Mouse (Mus musculus) heart, embryonic 14.5 days (tissue): ENCODE results near the gene Cpsf3. TPM values are rescaled to one million over a fixed set of nuclear protein-coding genes. Genes with fewer than 3 reads are reported as not detected.

ENCODE experiments used
- ATAC-seq: fragments of 200-750 bp; cut with Nextera tagmentation; 2 replicates; pipeline ENCODE4 v1.8.0; 2017; ENCODE audit warnings: low read depth, moderate TSS enrichment; ENCODE audit not compliant: insufficient number of reproducible peaks, insufficient read depth, low FRiP score
- H3K27ac ChIP-seq, 2 experiments: fragments of 200-500 bp in 1 of 2; fragments of 300-500 bp in 1 of 2; sonication (generic) in 1 of 2; replicated peaks in 1 of 2; 2 replicates each; pipeline ENCODE4 v1.5.1; 2012 to 2014; ENCODE audit warnings: low read depth in 2 of 2, low read length in 2 of 2, control low read depth in 1 of 2, mild to moderate bottlenecking in 1 of 2, mixed read lengths in 1 of 2; ENCODE audit not compliant: control insufficient read depth in 1 of 2, insufficient read depth in 1 of 2
- H3K27me3 ChIP-seq: fragments of 300-500 bp; sonication (generic); 2 replicates; pipeline ENCODE4 v1.6.1; 2014; ENCODE audit warnings: mild to moderate bottlenecking, low read length, control low read depth; ENCODE audit not compliant: control insufficient read depth, insufficient read depth
- H3K36me3 ChIP-seq: fragments of 300-500 bp; sonication (generic); 2 replicates; pipeline ENCODE4 v1.6.1; 2014; ENCODE audit warnings: mild to moderate bottlenecking, control low read depth, low read length, mixed read lengths; ENCODE audit not compliant: control insufficient read depth, insufficient read depth
- H3K4me1 ChIP-seq, 2 experiments: fragments of 200-500 bp in 1 of 2; fragments of 300-500 bp in 1 of 2; sonication (generic) in 1 of 2; 2 replicates each; pipeline ENCODE4 v1.6.1; 2012 to 2014; ENCODE audit warnings: low read length in 2 of 2, control low read depth in 1 of 2, mixed read lengths in 1 of 2; ENCODE audit not compliant: control insufficient read depth in 2 of 2, insufficient read depth in 2 of 2
- H3K4me2 ChIP-seq: fragments of 300-500 bp; sonication (generic); 2 replicates; pipeline ENCODE4 v1.6.1; 2014; ENCODE audit warnings: mild to moderate bottlenecking, low read length
- H3K4me3 ChIP-seq, 2 experiments: fragments of 200-500 bp in 1 of 2; fragments of 300-500 bp in 1 of 2; sonication (generic) in 1 of 2; 2 replicates each; pipeline ENCODE4 v1.5.1; 2012 to 2014; ENCODE audit warnings: low read length in 2 of 2, mild to moderate bottlenecking in 2 of 2, control low read depth in 1 of 2, low read depth in 1 of 2, moderate library complexity in 1 of 2; ENCODE audit not compliant: control insufficient read depth in 1 of 2, insufficient read depth in 1 of 2
- H3K9ac ChIP-seq: fragments of 300-500 bp; sonication (generic); 2 replicates; pipeline ENCODE4 v1.6.1; 2014; ENCODE audit warnings: mild to moderate bottlenecking, low read length
- H3K9me3 ChIP-seq: fragments of 300-500 bp; sonication (generic); 2 replicates; pipeline ENCODE4 v1.6.1; 2016; ENCODE audit warnings: low read length, control low read depth; ENCODE audit not compliant: control insufficient read depth
- WGBS: fragments of 180-500 bp; shearing (Covaris S2); extraction: QIAGEN DNeasy Blood & Tissue Kit; methylation state at CpG from one replicate; pipeline ENCODE4 v1.1.7; 2014; 5-methylcytosine and 5-hydroxymethylcytosine counted together
- polyA plus RNA-seq: library from polyadenylated mRNA; unstranded; fragments of >200 nt; fragmentation: Nextera tagmentation; extraction: Ambion mirVana; gene quantifications from 2 replicates; pipeline ENCODE4 v1.2.1, GENCODE M21; 2014

The Cpsf3 gene
- polyA plus RNA-seq, result 69.3 and 70.5 TPM in 2 replicates

DNA sequence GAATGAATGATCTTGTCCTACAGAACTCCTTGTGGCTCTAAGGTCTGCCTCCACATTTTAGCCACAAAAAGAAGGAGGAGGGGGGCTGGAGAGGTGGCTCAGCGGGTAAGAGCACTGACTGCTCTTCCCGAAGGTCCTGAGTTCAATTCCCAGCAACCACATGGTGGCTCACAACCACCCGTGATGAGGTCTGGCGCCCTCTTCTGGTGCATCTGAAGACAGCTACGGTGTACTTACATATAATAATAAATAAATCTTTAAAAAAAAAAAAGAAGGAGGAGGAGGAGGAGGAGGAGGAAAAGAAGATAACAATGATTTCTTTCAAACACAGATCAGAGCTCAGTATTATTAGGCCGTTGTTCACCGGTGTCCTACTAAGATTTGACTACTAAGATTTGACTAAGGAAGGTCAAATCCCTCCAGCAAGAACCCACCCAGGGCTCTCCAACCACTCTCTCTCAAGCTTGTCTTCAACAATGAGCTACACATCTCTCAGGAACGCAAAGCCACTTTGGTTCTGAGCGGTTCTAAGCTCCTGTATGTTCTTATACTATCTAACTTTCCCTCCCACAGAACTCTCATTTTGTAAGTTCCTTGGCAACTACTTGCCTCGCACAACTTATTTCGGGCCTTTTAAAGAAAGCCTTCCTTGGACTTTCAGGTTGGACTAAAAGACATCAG, at the start of gene Cpsf3:
Cpsf3 (plus strand) TSS at position 631 of the 681 bp plus-strand sequence.
- peak within 1 kb of the TSS; percentile 93 for H3K4me3 ChIP-seq
- 48% methylated on average over 11 of the region's 11 CpGs for WGBS
- peaks cover 8 to 18% of the 10 kb centered on the region in 2 experiments for H3K4me1 ChIP-seq
- peak within 1 kb of the TSS; percentile 86 to 90 for H3K27ac ChIP-seq
- ATAC-seq, result no peak
- H3K36me3 ChIP-seq, result peaks cover 3% of the 10 kb centered on the region
- no peaks in the 10 kb centered on the region for H3K27me3 ChIP-seq
- H3K9ac ChIP-seq, result peak within 1 kb of the TSS; percentile 97
- H3K9me3 ChIP-seq, result no peaks in the 10 kb centered on the region
- peak within 1 kb of the TSS; percentile 94 for H3K4me2 ChIP-seq

DNA sequence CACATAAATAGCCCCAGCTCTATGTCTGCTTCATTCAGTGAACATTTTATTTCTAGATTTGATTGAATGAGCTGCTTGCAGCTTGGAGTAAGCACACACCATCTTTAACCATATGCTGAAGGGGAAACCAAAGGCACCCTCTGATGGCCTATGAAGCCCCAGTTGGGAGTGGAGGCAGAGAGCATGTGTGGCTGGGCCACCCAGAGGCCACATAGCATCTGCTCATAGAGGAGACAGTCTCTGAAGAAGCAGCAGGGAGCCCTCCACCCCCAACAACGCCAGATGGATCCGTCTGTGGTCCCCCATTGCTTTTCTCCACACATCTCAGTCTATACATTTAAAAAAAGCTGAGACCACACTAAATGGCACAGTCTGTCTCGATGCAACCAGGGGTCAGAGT, 43.2 kb upstream of the Cpsf3 start:
- H3K9ac ChIP-seq, result no peak overlapping the region
- no peaks in the 10 kb centered on the region for H3K9me3 ChIP-seq
- H3K36me3 ChIP-seq, result peaks cover 70% of the 10 kb centered on the region
- no peak overlapping the region for H3K4me3 ChIP-seq
- no peak overlapping the region for H3K4me2 ChIP-seq
- H3K27ac ChIP-seq, result no peak overlapping the region
- H3K27me3 ChIP-seq, result no peaks in the 10 kb centered on the region
- no peaks in the 10 kb centered on the region for H3K4me1 ChIP-seq
- ATAC-seq, result no peak
- 85% methylated on average over 3 of the region's 3 CpGs for WGBS

DNA sequence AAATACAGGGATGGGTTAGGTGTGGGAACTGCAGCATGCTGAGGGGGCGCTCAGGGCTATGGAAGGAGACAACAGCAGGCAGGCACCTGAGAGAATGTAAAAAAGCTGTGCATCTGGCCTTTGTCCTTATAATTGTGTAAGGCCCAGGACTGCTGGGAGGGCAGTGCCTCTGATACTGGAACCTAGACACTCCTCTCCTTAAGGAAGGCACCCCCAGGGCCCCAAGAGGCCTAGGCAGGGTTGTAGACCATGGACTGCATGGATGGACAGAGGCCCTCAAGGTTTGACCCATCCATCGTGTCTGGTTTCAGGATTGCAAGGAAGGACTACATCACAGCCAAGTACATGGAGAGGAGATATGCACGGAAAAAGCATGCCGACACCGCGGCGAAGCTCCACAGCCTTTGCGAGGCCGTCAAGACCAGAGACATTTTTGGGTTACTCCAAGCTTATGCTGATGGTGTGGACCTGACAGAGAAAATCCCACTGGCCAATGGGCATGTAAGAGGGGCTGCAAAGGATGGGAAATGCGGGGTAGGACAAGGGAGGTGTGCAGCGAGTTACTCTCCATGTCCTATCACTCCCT, 40.7 kb upstream of the Cpsf3 start:
- Histone ChIP-seq H3K9me3 (no peaks in the 10 kb centered on the region), H3K9ac (no peak overlapping the region), H3K4me2 (no peak overlapping the region), H3K4me1 (peaks cover 0 to 3% of the 10 kb centered on the region in 2 experiments; a peak in 1 of 4 replicates), H3K4me3 (no peak overlapping the region), H3K27me3 (no peaks in the 10 kb centered on the region), H3K36me3 (peaks cover 68% of the 10 kb centered on the region), H3K27ac (no peak overlapping the region)
- WGBS, result 93% methylated on average over 11 of the region's 11 CpGs
- no peak for ATAC-seq

DNA sequence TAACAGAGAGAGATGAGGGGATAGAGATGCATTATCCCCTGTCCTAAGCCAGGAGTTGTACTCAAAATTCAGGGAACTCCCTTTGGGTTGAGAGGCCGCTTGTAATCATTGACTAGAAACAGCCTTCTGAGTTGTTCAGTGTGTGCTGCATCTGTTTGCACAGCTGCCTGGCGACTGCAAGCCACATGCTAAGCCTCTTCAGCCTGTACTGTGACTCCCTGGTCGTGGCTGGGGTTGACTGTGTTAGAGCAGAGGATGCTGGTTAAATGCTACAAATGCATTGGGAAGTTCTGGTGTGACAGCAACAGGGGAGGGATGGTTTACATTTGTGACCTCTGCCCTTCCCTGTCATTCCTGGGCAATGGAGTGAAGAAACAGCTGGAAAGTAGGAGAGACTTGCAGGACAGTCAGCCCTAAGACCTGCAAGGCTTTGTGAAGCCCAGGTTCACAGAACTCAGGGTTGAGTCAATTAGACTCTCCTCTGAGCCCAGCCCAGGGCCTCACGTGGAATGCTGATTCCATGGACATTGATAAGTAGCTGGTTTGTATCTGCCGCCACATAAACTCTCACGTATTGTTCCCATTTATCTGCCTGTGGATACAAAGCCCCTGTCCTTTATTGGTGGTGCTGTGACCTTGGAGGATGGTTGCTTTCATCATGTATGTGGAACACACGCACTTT, 37.3 kb upstream of the Cpsf3 start:
- 55% methylated on average over 7 of the region's 7 CpGs for WGBS
- no peaks in the 10 kb centered on the region for H3K27me3 ChIP-seq
- no peak for ATAC-seq
- H3K4me2 ChIP-seq, result no peak overlapping the region
- H3K4me1 ChIP-seq, result peaks cover 0 to 3% of the 10 kb centered on the region in 2 experiments; a peak in 1 of 4 replicates
- no peak overlapping the region for H3K9ac ChIP-seq
- H3K9me3 ChIP-seq, result no peaks in the 10 kb centered on the region
- no peak overlapping the region for H3K27ac ChIP-seq
- H3K4me3 ChIP-seq, result no peak overlapping the region
- peaks cover 82% of the 10 kb centered on the region for H3K36me3 ChIP-seq

DNA sequence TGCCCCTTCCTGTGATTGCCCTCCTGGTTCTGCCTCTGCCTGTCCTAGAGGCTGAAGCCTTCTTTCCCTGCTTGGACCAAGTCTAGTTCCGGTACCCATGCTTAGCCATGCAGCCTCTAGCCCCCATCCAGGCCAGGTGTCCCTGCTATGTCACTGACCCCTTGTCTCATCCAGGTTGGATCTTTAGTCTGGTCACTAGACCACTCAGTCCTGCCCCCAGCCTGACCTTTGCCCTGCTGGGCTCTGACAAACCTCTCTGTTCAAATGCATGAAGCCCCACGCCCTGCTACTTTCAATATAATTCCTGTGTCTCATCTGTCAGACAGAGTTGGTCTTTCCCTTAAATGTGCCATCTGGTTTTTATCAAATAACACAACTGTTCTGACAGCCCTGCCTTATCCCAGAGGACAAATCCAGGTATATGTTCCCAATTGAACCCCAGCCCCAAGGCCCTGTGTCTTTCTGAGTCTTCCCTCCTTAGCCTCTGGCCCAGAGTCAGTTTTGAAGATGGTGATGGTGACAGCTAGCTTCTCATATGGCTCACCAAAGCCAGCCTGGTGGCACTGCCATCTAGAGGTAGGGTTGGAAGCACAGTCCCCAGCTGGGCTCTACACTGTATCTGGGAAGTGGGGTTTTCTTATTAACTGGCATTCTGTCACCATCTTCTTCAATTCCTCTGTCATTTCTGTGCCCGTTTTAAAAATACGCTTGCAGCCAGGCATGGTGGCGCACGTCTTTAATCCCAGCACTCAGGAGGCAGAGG, 24.5 kb upstream of the Cpsf3 start:
- Histone ChIP-seq H3K9me3 (no peaks in the 10 kb centered on the region), H3K27ac (no peak overlapping the region), H3K36me3 (peaks cover 70% of the 10 kb centered on the region), H3K4me3 (no peak overlapping the region), H3K27me3 (no peaks in the 10 kb centered on the region), H3K9ac (no peak overlapping the region), H3K4me2 (no peak overlapping the region), H3K4me1 (peaks cover 0 to 5% of the 10 kb centered on the region in 2 experiments; a peak in 2 of 4 replicates)
- no peak for ATAC-seq
- WGBS, result 85% methylated on average over 6 of the region's 6 CpGs

DNA sequence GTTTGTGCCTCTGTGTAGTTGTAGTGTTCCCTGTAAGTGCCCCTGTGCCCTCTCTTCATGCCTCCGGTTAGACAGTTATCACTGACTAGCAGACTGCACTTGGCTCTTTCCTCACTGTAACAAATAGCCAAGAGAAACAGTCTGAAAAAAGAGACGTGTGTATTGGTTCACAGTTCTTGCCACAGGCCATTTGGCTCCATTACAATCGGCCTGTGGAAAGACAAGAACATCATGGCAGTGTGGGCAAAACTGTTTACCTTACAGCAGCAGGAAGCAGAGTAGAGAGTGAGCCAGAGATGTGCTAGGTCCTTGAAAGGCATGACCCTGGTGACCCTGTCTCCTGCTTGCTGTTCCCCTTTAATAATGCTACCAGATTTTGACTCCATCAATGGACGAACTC, 23.7 kb upstream of the Cpsf3 start:
- no peak overlapping the region for H3K4me2 ChIP-seq
- no peak overlapping the region for H3K4me3 ChIP-seq
- peaks cover 0 to 5% of the 10 kb centered on the region in 2 experiments; a peak in 2 of 4 replicates for H3K4me1 ChIP-seq
- H3K9me3 ChIP-seq, result no peaks in the 10 kb centered on the region
- no peaks in the 10 kb centered on the region for H3K27me3 ChIP-seq
- peak overlapping the region in 1 of 2 experiments; percentile 12; a peak in 1 of 4 replicates for H3K27ac ChIP-seq
- peaks cover 65% of the 10 kb centered on the region for H3K36me3 ChIP-seq
- H3K9ac ChIP-seq, result no peak overlapping the region
- no peak for ATAC-seq
- 74% methylated on average over 4 of the region's 4 CpGs for WGBS

DNA sequence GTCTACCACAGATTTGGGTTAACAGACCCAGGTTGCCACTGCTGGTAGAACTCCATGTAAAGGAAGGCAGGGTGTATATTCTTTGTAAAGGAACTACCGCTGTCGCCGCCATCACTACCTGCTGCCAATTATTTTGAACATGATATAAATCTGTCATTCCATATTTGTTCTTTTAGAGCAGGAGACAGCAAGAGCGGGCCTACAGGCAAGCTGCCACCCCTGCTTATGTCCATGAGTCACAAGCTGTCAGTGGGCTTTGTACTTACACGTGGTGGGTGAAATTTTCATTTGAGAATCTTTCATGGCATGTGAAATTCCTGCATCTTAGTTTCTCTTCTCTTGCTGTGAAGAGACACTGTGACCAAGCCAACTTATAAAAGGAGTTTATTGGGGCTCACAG, 21.9 kb upstream of the Cpsf3 start:
- no peak for ATAC-seq

More for the DNA sequence above, 21.9 kb upstream of the Cpsf3 start:
- peaks cover 61% of the 10 kb centered on the region for H3K36me3 ChIP-seq
- H3K4me3 ChIP-seq, result no peak overlapping the region
- H3K27ac ChIP-seq, result peak overlapping the region in 1 of 2 experiments; percentile 75; a peak in 1 of 4 replicates
- H3K9me3 ChIP-seq, result no peaks in the 10 kb centered on the region
- no peaks in the 10 kb centered on the region for H3K27me3 ChIP-seq
- H3K9ac ChIP-seq, result no peak overlapping the region
- H3K4me2 ChIP-seq, result no peak overlapping the region
- peaks cover 0 to 5% of the 10 kb centered on the region in 2 experiments; a peak in 2 of 4 replicates for H3K4me1 ChIP-seq
- WGBS, result 93% methylated on average over 5 of the region's 5 CpGs
